Mouse (Mus musculus): ENCODE measurements around the gene Oprm1.

DNA sequence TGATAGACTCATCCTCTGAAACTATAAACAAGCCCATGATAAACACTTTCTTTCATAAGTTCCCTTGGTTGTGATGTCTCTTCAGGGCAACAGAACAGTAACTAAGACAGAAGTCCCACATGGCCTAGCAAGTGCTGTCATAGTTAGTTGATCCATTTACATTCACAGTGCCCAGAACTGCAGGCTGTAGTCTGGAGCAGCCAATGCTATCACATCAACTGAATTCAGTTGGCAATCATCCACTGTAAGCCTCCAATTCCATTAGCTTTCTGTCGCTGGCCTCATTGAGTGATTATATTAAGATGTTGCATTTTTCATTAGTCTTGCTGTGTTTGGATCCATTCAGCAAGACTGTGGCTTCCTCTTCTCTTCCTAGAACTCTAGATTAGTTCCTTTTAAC lies 88.0 kb downstream of the Oprm1 start:
- TF ChIP-seq POLR2A (IDR thresholded peaks at IDR 0.05; ENCODE audit: borderline replicate concordance, insufficient read depth, low read length) (no peak), CTCF (IDR thresholded peaks at IDR 0.05; ENCODE audit: borderline replicate concordance, insufficient read depth, low read depth, low read length) (no peak)
